Mouse (Mus musculus) forebrain, embryonic 11.5 days (tissue): ENCODE measurements around the gene Ncoa5. TPM values are rescaled to one million over a fixed set of nuclear protein-coding genes. Genes with fewer than 3 reads are reported as not detected.

ENCODE experiments used
- ATAC-seq: fragments of 200-750 bp; cut with Nextera tagmentation; replicated peaks from 2 replicates; pipeline ENCODE4 v1.8.0; 2017; ENCODE audit warnings: moderate TSS enrichment; ENCODE audit not compliant: low FRiP score
- DNase-seq: peaks from one replicate; pipeline ENCODE4 v3.0.0-alpha.2; 2017; ENCODE audit warnings: low spot score
- H3K27ac ChIP-seq: fragments of 300-500 bp; sonication (generic); 2 replicates; pipeline ENCODE4 v1.5.1; 2014; ENCODE audit warnings: low read depth, low read length
- H3K27me3 ChIP-seq: fragments of 300-500 bp; sonication (generic); 2 replicates; pipeline ENCODE4 v1.6.1; 2014; ENCODE audit warnings: mild to moderate bottlenecking, low read length, mixed read lengths; ENCODE audit not compliant: control insufficient read depth, insufficient read depth
- H3K36me3 ChIP-seq: fragments of 300-500 bp; sonication (generic); 2 replicates; pipeline ENCODE4 v1.6.1; 2014; ENCODE audit warnings: mild to moderate bottlenecking, low read length, moderate library complexity, mixed read lengths; ENCODE audit not compliant: control insufficient read depth, insufficient read depth
- H3K4me1 ChIP-seq: fragments of 300-500 bp; sonication (generic); replicated peaks from 2 replicates; pipeline ENCODE4 v1.6.1; 2014; ENCODE audit warnings: low read length, mixed read lengths; ENCODE audit not compliant: control insufficient read depth, insufficient read depth
- H3K4me2 ChIP-seq: fragments of 300-500 bp; sonication (generic); 2 replicates; pipeline ENCODE4 v1.6.1; 2014; ENCODE audit warnings: low read depth, mild to moderate bottlenecking, low read length, moderate library complexity, mixed read lengths; ENCODE audit not compliant: severe bottlenecking
- H3K4me3 ChIP-seq: fragments of 300-500 bp; sonication (generic); 2 replicates; pipeline ENCODE4 v1.5.1; 2014; ENCODE audit warnings: low read depth, low read length
- H3K9ac ChIP-seq: fragments of 300-500 bp; sonication (generic); 2 replicates; pipeline ENCODE4 v1.6.1; 2014; ENCODE audit warnings: low read length
- H3K9me3 ChIP-seq: fragments of 300-500 bp; sonication (generic); 2 replicates; pipeline ENCODE4 v1.6.1; 2016; ENCODE audit warnings: low read length, mixed read lengths; ENCODE audit not compliant: control insufficient read depth
- WGBS: fragments of 180-500 bp; shearing (Covaris S2); extraction: QIAGEN DNeasy Blood & Tissue Kit; methylation state at CpG from one replicate; pipeline ENCODE4 v1.1.7; 2014; 5-methylcytosine and 5-hydroxymethylcytosine counted together
- polyA plus RNA-seq: library from polyadenylated mRNA; unstranded; fragments of >200 nt; fragmentation: Nextera tagmentation; extraction: Ambion mirVana; gene quantifications from 2 replicates; pipeline ENCODE4 v1.2.1, GENCODE M21; 2014

The Ncoa5 gene
- polyA plus RNA-seq, 1 experiment from 2014 or later = 113 TPM

DNA sequence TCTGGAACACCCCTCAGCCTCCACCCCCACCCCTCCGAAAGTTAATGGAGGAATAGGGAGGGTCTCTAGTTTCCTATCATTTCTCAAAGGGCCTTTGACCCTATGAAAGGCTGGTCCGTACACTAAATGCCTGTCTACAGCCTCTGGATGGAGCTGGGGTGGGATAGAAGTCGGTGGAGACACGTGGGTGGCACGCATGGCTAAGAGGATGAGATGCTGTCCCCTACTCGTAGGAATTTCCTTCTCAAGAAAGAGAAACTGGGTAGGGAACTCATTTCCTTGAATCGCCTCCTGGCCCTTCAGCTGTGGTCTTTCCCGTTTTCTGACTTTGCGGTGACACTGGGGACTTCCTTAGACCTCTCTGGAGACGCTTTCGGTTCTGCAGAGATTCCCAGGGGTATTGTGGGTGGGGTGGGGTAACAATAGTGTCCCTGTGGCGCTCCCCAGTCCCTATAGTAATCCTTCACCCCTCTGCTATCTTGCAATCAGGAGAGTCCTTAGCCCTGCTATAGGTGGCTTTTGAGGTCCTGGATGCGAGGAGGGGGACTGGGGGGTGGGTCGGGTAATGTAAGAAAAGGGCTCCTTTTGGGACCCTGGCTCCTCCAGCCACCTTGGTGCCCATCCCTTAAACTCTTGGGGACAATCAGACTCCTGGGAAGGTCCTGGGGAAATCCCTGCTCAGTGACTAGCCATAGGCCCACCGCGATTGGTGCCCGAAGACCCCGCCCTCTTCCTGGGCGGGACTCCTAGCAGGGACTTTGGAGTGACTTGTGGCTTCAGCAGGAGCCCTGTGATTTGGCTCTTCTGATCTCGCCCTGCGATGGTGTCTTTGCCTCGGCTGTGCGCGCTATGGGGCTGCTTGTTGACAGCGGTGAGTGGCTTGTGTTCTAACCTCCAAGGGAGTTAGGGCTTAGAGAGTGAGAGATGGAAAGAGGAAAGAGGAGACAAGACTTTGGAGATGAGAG is 20.5 kb upstream of the Ncoa5 start, which contains the start of gene Cd40:
Gene Cd40 (plus strand): TSS at position 740 of the 965 bp plus-strand sequence.
- no peaks in the 10 kb centered on the region for H3K9me3 ChIP-seq
- peak within 1 kb of the TSS; percentile 37 for H3K4me2 ChIP-seq
- H3K27me3 ChIP-seq = peaks cover 7% of the 10 kb centered on the region
- no peak within 1 kb of the TSS for H3K27ac ChIP-seq
- 10% methylated on average over 25 of the region's 25 CpGs for WGBS
- H3K4me3 ChIP-seq = no peak within 1 kb of the TSS; the same call in 1 of the 2 replicates
- peak; percentile 53; the same call in 1 of the 2 replicates for ATAC-seq
- peaks cover 8% of the 10 kb centered on the region for H3K4me1 ChIP-seq
- no peaks in the 10 kb centered on the region for H3K36me3 ChIP-seq
- peak; percentile 74 for DNase-seq
- H3K9ac ChIP-seq = peak within 1 kb of the TSS; percentile 1; the same call in 1 of the 2 replicates

DNA sequence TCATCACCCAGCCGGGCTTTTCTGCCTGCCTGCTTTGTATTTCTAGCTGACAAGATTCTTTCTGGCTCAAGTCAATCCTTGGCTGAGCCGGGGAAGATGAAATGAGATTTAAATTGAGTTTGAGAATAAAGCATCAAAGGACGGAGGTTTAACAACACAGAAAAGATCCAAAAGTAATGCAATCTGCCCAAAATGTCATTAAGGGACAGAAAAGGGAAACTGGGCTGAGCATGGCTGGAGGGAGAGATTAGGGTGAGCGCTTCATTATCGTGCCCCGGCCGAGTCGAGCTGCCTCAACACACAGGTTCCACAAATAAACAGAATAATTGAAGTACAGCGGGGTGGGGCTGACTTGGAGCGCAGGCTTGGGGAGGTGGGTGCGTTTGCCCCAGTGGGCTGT is 16.9 kb upstream of the Ncoa5 start:
- WGBS = 21% methylated on average over 11 of the region's 11 CpGs
- no peak overlapping the region for H3K4me3 ChIP-seq
- no peak overlapping the region for H3K4me2 ChIP-seq
- no peak for DNase-seq
- no peaks in the 10 kb centered on the region for H3K9me3 ChIP-seq
- no peak overlapping the region for H3K27ac ChIP-seq
- no peak overlapping the region for H3K9ac ChIP-seq
- no peaks in the 10 kb centered on the region for H3K36me3 ChIP-seq
- H3K27me3 ChIP-seq = peaks cover 6% of the 10 kb centered on the region
- ATAC-seq = no peak
- peaks cover 8% of the 10 kb centered on the region for H3K4me1 ChIP-seq

DNA sequence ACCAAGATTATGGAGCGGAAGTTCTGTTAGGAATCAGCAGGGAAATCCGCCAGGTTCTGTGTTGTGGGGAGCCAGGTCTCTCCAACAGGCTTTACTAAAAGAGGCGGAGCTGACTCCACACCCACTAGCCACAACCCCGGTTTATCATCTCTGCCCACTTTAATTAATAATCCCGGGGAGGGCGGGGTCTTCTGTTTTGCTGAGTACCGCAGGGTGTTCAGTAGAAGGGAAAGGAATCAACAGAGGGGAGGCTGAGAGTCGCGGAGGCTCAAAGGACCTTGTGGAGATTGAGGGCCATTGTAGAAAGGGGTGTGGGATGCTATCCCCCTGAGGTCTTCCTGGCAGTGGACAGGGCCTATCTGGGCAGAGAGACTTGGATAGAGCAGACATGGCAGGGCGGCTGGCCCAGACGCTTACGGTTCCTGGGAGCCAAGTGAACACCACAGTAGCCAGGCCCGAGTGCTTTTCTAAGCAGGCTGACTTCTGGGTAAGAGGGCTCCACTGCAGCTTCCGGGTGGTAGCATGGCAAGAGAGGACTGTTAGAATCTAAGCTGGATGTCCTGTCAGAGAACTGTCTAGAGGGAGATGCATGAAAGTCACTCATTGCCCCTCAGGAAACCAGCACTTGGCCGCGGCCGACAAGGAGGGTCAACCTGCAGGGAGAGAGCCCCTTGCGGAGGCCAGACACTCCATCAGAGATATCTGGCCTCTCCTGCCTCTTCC is 16.3 kb upstream of the Ncoa5 start:
- no peak overlapping the region for H3K4me3 ChIP-seq
- no peak overlapping the region for H3K27ac ChIP-seq
- WGBS = 68% methylated on average over 18 of the region's 18 CpGs
- peaks cover 2% of the 10 kb centered on the region; the same call in 1 of the 2 replicates for H3K27me3 ChIP-seq
- no peak overlapping the region for H3K9ac ChIP-seq
- peaks cover 8% of the 10 kb centered on the region for H3K4me1 ChIP-seq
- no peaks in the 10 kb centered on the region for H3K36me3 ChIP-seq
- ATAC-seq (no peak), DNase-seq (peak; percentile 47)
- no peaks in the 10 kb centered on the region for H3K9me3 ChIP-seq
- H3K4me2 ChIP-seq = no peak overlapping the region

DNA sequence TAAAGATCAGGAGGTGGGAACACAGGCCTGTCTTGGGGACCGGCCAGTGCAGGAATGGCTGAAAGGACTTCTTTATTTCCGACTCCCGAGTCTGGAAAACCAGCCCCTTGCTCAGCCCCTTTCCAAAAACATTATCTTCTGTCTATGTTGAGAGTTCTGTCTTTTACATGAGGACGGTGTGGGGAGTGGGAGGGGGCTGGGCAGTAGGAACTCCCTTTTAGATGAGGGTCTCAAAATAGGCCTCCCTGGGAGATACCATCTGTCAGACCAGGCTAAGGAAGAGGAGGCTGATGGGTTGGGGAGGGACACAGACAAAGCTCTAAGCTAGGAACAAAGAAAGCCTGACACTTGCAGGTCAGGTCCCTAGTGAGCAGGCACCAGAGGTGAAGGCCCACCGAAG is 14.4 kb upstream of the Ncoa5 start:
- Histone ChIP-seq H3K4me1 (peaks cover 4% of the 10 kb centered on the region; the same call in 1 of the 2 replicates), H3K9ac (no peak overlapping the region), H3K4me3 (no peak overlapping the region), H3K4me2 (no peak overlapping the region), H3K27ac (no peak overlapping the region), H3K27me3 (no peaks in the 10 kb centered on the region), H3K36me3 (no peaks in the 10 kb centered on the region), H3K9me3 (no peaks in the 10 kb centered on the region)
- DNase-seq = no peak
- ATAC-seq = no peak
- 69% methylated on average over 5 of the region's 5 CpGs for WGBS

DNA sequence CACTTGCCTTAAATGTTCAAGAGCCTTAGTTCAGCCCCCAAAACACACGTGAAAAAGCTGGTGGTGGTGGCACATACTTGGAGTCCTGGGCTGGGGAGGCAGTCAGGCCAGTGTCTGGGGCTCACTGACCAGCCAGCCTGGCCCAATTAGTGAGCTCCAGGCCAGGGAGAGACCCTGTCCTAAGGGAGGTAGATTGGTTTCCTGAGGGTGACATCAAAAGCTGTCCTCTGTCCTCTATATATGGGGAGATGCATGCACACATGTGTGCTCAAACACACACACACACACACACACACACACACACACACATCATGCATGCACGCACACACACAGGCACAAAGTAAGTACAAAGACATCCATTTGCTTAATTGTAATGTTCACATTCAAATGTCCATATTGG is 9.1 kb upstream of the Ncoa5 start:
- no peak overlapping the region for H3K4me2 ChIP-seq
- no peak overlapping the region for H3K9ac ChIP-seq
- H3K4me3 ChIP-seq = no peak overlapping the region
- no peaks in the 10 kb centered on the region for H3K9me3 ChIP-seq
- ATAC-seq = no peak; the same call in 1 of the 2 replicates
- peak; percentile 46 for DNase-seq
- no peaks in the 10 kb centered on the region for H3K36me3 ChIP-seq
- H3K4me1 ChIP-seq = 0 out of 2 replicates have a peak, but pooled peaks cover 3% of the 10 kb centered on the region
- H3K27me3 ChIP-seq = no peaks in the 10 kb centered on the region
- H3K27ac ChIP-seq = no peak overlapping the region
- WGBS = 54% methylated on average over 2 of the region's 2 CpGs

DNA sequence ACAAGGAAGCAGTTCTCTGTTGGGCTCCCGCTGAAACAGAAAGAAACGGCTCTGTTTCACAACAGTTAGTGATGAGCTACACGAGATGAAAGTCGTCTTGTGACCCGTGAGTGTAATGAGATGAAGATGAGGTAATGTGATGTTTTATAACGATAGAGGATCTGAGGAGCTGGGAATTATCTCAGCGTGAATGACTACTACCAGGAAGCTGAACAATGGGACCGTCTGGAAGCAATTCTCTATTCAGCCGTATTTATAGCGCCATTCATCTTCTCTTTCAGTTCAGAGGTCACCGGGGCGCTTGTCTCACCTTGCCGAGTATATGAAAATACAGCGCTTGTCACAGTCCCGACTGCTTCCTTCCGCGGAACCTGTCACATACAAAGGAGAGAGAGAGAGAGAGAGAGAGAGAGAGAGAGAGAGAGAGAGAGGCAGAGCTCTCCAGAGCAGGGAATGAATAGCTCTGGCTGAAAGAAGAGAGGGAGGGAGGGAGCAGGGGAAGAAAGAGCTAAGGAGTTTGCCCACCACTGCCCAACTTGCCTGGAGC is 8.5 kb upstream of the Ncoa5 start:
- peak overlapping the region; percentile 21; the same call in 1 of the 2 replicates for H3K4me2 ChIP-seq
- ATAC-seq = peak; percentile 55; the same call in 1 of the 2 replicates
- H3K4me1 ChIP-seq = 0 out of 2 replicates have a peak, but pooled peaks cover 3% of the 10 kb centered on the region
- peak overlapping the region; percentile 26; the same call in 1 of the 2 replicates for H3K27ac ChIP-seq
- peak; percentile 53 for DNase-seq
- no peak overlapping the region for H3K9ac ChIP-seq
- H3K27me3 ChIP-seq = no peaks in the 10 kb centered on the region
- H3K9me3 ChIP-seq = no peaks in the 10 kb centered on the region
- H3K4me3 ChIP-seq = no peak overlapping the region
- no peaks in the 10 kb centered on the region for H3K36me3 ChIP-seq
- 5% methylated on average over 17 of the region's 17 CpGs for WGBS

DNA sequence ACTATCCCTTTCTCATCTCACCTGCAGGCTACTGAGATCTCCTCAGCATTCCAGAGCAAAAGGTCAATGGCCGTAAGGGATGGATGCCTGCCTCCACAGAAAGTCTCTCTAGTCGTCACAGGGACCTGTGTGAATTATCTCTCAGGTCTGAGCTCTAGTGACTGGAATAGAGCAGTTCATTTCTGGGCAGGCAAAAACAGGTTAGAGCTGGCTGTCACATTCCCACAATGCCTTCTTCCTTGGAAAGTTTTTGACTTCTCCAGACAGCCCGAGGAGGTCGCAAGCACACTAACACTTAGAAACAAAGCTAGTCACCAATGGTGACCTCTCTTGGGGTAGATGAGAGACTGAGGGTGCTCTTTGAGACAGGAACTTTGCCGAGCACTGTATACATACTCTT is 7.5 kb upstream of the Ncoa5 start:
- no peaks in the 10 kb centered on the region for H3K27me3 ChIP-seq
- no peak overlapping the region for H3K9ac ChIP-seq
- no peak overlapping the region for H3K27ac ChIP-seq
- no peak overlapping the region for H3K4me3 ChIP-seq
- 76% methylated on average over 5 of the region's 5 CpGs for WGBS
- H3K4me1 ChIP-seq = 0 out of 2 replicates have a peak, but pooled peaks cover 3% of the 10 kb centered on the region
- no peak overlapping the region for H3K4me2 ChIP-seq
- H3K9me3 ChIP-seq = no peaks in the 10 kb centered on the region
- no peak for ATAC-seq
- DNase-seq = peak; percentile 40
- H3K36me3 ChIP-seq = no peaks in the 10 kb centered on the region

DNA sequence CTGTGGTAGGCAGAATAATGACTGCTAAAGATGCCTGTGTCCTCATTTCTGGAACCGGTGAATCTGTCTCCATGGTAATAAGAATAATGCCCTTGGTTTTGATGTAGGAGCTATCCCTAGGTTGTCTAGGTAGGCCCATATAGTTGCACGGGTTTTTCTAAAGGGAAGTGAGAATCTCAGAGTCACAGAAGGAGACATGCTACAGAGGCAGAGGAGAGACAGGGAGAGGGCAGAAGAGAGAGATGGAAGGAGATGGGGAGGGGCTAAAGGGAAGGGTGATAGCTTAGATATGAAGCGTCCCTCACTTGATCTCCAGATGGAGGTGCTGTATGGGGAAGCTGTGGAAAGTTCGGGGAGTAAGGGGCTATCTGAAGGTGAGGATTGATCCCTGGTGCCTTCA is 2.7 kb upstream of the Ncoa5 start:
- H3K9me3 ChIP-seq = no peaks in the 10 kb centered on the region
- H3K27ac ChIP-seq = no peak overlapping the region
- DNase-seq = peak; percentile 1
- 68% methylated on average over 4 of the region's 4 CpGs for WGBS
- no peak overlapping the region for H3K4me2 ChIP-seq
- H3K9ac ChIP-seq = no peak overlapping the region
- H3K36me3 ChIP-seq = no peaks in the 10 kb centered on the region
- ATAC-seq = no peak
- no peak overlapping the region for H3K4me3 ChIP-seq
- H3K27me3 ChIP-seq = no peaks in the 10 kb centered on the region
- peaks cover 5% of the 10 kb centered on the region; the same call in 1 of the 2 replicates for H3K4me1 ChIP-seq
